Mouse (Mus musculus) intestine, postnatal 0 days (tissue): Measurements from ENCODE around the gene Sufu. TPM values are rescaled to one million over a fixed set of nuclear protein-coding genes. Genes with fewer than 3 reads are reported as not detected.

Source experiments
- ATAC-seq: fragments of 200-750 bp; cut with Nextera tagmentation; 2 replicates; pipeline ENCODE4 v1.8.0; 2017; ENCODE audit warnings: mild to moderate bottlenecking, moderate TSS enrichment, moderate library complexity
- H3K27ac ChIP-seq: fragments of 300-500 bp; sonication (generic); 2 replicates; pipeline ENCODE4 v1.5.1; 2014; ENCODE audit warnings: mild to moderate bottlenecking, low read depth, low read length, moderate library complexity
- H3K27me3 ChIP-seq: fragments of 300-500 bp; sonication (generic); replicated peaks from 2 replicates; pipeline ENCODE4 v1.6.1; 2014; ENCODE audit warnings: low read length, mixed read lengths; ENCODE audit not compliant: control insufficient read depth, insufficient read depth
- H3K36me3 ChIP-seq: fragments of 300-500 bp; sonication (generic); 2 replicates; pipeline ENCODE4 v1.6.1; 2014; ENCODE audit warnings: mild to moderate bottlenecking, moderate library complexity; ENCODE audit not compliant: control insufficient read depth, insufficient read depth
- H3K4me1 ChIP-seq: fragments of 300-500 bp; sonication (generic); replicated peaks from 2 replicates; pipeline ENCODE4 v1.6.1; 2014; ENCODE audit warnings: antibody characterized with exemption, low read length, mixed read lengths; ENCODE audit not compliant: control insufficient read depth, insufficient read depth
- H3K4me2 ChIP-seq: fragments of 300-500 bp; sonication (generic); replicated peaks from 2 replicates; pipeline ENCODE4 v1.6.1; 2014; ENCODE audit warnings: low read depth, mild to moderate bottlenecking, moderate library complexity
- H3K4me3 ChIP-seq: fragments of 300-500 bp; sonication (generic); 2 replicates; pipeline ENCODE4 v1.5.1; 2014; ENCODE audit warnings: low read depth, low read length
- H3K9ac ChIP-seq: fragments of 300-500 bp; sonication (generic); 2 replicates; pipeline ENCODE4 v1.6.1; 2014; ENCODE audit warnings: mild to moderate bottlenecking, low read depth, low read length
- H3K9me3 ChIP-seq: fragments of 300-500 bp; sonication (generic); 2 replicates; pipeline ENCODE4 v1.6.1; 2016; ENCODE audit warnings: mixed run types; ENCODE audit not compliant: control insufficient read depth
- CTCF ChIP-seq: sonication (generic); IDR thresholded peaks from 2 replicates; pipeline ENCODE4 v1.5.1; 2016; ENCODE audit warnings: low read depth, mild to moderate bottlenecking, control low read depth, antibody characterized with exemption, moderate library complexity
- whole genome bisulfite sequencing: fragments of 180-500 bp; shearing (Covaris S2); extraction: QIAGEN DNeasy Blood & Tissue Kit; methylation state at CpG from one replicate; pipeline ENCODE4 v1.1.7; 2014; 5-methylcytosine and 5-hydroxymethylcytosine counted together
- polyA plus RNA-seq: library from polyadenylated mRNA; unstranded; fragments of >200 nt; fragmentation: Nextera tagmentation; extraction: Ambion mirVana; gene quantifications from 2 replicates; pipeline ENCODE4 v1.2.1, GENCODE M21; 2015

Gene Sufu
- polyA plus RNA-seq, 1 experiment from 2014 or later, result 9.5 TPM

GRCm38 (mm10) chr19:46499836-46500580 is 103.3 kb downstream of the Sufu start:
- WGBS, result under 1% methylated on average over 42 of the region's 52 CpGs
- H3K4me3 ChIP-seq, result peak overlapping the region; percentile 91
- no peaks in the 10 kb centered on the region for H3K9me3 ChIP-seq
- TF ChIP-seq CTCF, result peak; percentile 9; the same call in 1 of the 2 replicates
- peak overlapping the region; percentile 100 for H3K27ac ChIP-seq
- no peaks in the 10 kb centered on the region for H3K4me1 ChIP-seq
- peak overlapping the region; percentile 85 for H3K4me2 ChIP-seq
- peak; percentile 67 for ATAC-seq
- H3K36me3 ChIP-seq, result no peaks in the 10 kb centered on the region
- H3K9ac ChIP-seq, result peak overlapping the region; percentile 98
- H3K27me3 ChIP-seq, result no peaks in the 10 kb centered on the region

DNA sequence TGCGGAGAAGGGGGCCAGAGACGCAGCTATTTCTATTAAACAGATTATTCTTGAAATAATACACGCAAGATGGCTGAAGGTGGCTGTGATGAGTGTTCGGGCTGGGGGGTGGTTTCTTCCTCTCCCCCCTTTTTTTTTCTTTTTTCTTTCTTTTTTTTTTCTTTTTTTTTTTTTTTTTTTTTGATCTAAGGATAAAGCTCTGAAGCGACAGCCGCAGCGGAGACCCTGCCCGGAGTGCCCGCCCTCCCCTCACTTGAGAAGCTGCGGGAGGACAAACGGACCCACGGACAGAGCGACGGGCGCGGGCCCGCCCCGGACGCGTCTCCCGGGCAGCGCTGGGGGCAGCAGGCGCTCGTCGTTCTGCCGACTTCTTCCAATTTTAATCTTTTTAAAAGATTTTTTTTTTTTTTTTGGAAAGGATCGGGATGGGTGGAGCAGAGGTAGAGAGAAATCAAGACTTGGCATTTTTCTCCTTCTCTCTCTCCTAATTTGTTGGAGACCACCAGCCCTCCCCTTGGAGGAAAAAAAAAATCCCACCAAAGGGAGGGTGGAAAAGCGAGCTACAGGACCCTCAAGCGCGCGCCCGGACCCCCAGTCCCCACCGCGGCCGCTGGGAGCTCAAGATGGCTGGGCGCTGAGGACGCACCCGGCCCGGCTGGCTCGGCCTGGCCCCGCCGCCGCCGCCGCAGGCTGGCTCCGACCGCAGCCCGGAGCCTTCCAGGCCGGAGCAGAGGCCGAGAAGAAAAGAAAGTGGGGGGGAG is 104.1 kb downstream of the Sufu start:
- Histone ChIP-seq H3K27ac (peak overlapping the region; percentile 100), H3K4me1 (peaks cover 5% of the 10 kb centered on the region; the same call in 1 of the 2 replicates), H3K9ac (peak overlapping the region; percentile 98), H3K9me3 (no peaks in the 10 kb centered on the region), H3K4me2 (peak overlapping the region; percentile 85), H3K36me3 (no peaks in the 10 kb centered on the region), H3K27me3 (no peaks in the 10 kb centered on the region), H3K4me3 (peak overlapping the region; percentile 91)
- TF ChIP-seq CTCF, result 0 out of 2 replicates have a peak, but pooled peaks have one; percentile 8
- ATAC-seq, result peak; percentile 19
- WGBS, result under 1% methylated on average over 46 of the region's 50 CpGs

DNA sequence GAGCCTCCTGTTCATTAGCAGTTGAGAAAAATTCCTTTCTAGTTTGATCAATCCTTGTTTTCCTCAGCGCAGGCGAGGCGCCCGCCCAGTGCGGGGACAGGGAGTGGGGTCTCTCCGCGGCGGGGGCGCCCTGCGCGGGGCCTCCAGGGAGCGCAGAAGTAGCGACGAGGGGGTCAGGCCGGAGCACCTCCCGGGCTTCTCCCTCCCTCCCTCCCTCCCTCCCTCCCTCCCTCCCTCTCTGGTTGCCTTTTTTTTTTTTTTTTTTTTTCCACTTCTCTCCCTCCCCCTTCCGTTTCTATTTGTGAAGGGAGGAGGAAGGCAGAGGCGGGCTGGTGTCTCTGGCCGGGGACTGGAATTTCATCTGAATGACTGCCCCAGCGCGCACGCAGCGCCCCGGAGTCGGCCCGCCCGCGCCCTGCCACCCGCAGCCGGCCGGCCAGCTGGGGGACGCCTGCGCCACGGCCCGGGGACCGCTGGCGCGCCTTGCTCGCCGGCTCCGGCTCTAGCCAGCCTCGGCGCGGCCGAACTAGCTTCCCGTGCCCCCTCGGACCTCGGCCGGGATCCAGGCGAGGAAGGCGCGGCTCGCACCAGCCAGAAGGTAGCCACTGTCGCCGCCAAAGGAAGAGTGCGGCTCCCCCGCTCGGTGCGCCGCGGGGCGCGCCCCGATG is 104.8 kb downstream of the Sufu start, which contains the start of gene Trim8:
Gene Trim8 (plus strand): TSS at position 302 of the 668 bp plus-strand sequence.
- under 1% methylated on average over 53 of the region's 64 CpGs for WGBS
- ATAC-seq, result peak; percentile 31
- peak within 1 kb of the TSS; percentile 91 for H3K4me3 ChIP-seq
- TF ChIP-seq CTCF, result no peak
- peak within 1 kb of the TSS; percentile 85 for H3K4me2 ChIP-seq
- H3K36me3 ChIP-seq, result peaks cover 3% of the 10 kb centered on the region; the same call in 1 of the 2 replicates
- no peaks in the 10 kb centered on the region for H3K9me3 ChIP-seq
- peaks cover 10% of the 10 kb centered on the region; the same call in 1 of the 2 replicates for H3K4me1 ChIP-seq
- H3K9ac ChIP-seq, result peak within 1 kb of the TSS; percentile 98
- no peaks in the 10 kb centered on the region for H3K27me3 ChIP-seq
- H3K27ac ChIP-seq, result peak within 1 kb of the TSS; percentile 100

- Histone ChIP-seq H3K27ac (peak overlapping the region; percentile 100), H3K4me2 (peak overlapping the region; percentile 85), H3K9me3 (no peaks in the 10 kb centered on the region), H3K36me3 (peaks cover 9% of the 10 kb centered on the region; the same call in 1 of the 2 replicates), H3K9ac (peak overlapping the region; percentile 98), H3K4me1 (peaks cover 10% of the 10 kb centered on the region; the same call in 1 of the 2 replicates), H3K27me3 (no peaks in the 10 kb centered on the region), H3K4me3 (peak overlapping the region; percentile 91)
- TF ChIP-seq CTCF, result no peak
- peak; percentile 8 for ATAC-seq
- WGBS, result under 1% methylated on average over 46 of the region's 46 CpGs
Observed at GRCm38 (mm10) chr19:46502069-46502455, 105.4 kb downstream of the Sufu start.

DNA sequence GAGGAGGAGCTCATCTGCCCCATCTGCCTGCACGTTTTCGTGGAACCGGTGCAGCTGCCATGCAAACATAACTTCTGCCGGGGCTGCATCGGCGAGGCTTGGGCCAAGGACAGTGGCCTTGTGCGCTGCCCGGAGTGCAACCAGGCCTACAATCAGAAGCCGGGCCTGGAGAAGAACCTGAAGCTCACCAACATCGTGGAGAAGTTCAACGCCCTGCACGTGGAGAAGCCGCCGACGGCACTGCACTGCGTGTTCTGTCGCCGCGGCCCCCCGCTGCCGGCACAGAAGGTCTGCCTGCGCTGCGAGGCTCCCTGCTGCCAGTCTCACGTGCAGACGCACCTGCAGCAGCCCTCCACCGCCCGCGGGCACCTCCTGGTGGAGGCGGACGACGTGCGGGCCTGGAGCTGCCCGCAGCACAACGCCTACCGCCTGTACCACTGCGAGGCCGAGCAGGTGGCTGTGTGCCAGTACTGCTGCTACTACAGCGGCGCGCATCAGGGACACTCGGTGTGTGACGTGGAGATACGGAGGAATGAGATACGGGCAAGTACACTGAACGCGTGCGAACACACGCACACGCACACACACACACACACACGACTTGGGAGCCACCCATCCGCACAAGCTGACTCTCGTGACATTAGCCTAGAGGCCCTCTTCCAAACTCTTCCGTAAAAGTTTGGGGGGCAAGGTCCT is 105.9 kb downstream of the Sufu start:
- WGBS, result 0% methylated on average over 53 of the region's 53 CpGs

More for the DNA sequence above, 105.9 kb downstream of the Sufu start:
- Histone ChIP-seq H3K4me2 (peak overlapping the region; percentile 85), H3K9me3 (no peaks in the 10 kb centered on the region), H3K36me3 (peaks cover 11% of the 10 kb centered on the region; the same call in 1 of the 2 replicates), H3K4me1 (peaks cover 16% of the 10 kb centered on the region; the same call in 1 of the 2 replicates), H3K4me3 (peak overlapping the region; percentile 91), H3K27ac (peak overlapping the region; percentile 100), H3K27me3 (no peaks in the 10 kb centered on the region), H3K9ac (peak overlapping the region; percentile 98)
- TF ChIP-seq CTCF, result peak; percentile 90
- peak; percentile 31 for ATAC-seq
